Comparison of ENCODE assay signal across 8 mouse cellular contexts in genomic region chr11:115475758-115476237, GRCm38 (mm10). TPM values are rescaled to one million over a fixed set of nuclear protein-coding genes. Genes with fewer than 3 reads are reported as not detected.
A peak's percentile ranks its signal among the peaks of the same experiment; 100 is the strongest.
DNase-seq lines count a peak whose midpoint lies in the region; ATAC-seq lines count a peak whose summit lies in the region.

No protein-coding gene starts in this region.

- peak; percentile 28; the same call in 1 of the 2 replicates for ATAC-seq in heart, embryonic 16.5 days (replicated peaks; ENCODE audit: extremely low read depth, insufficient read depth, low FRiP score)
- ATAC-seq in hindbrain, embryonic 12.5 days (ENCODE audit: low FRiP score), result no peak

- H3K9me3 ChIP-seq in heart, embryonic 16.5 days (replicated peaks; ENCODE audit: control insufficient read depth, low read length), result no peaks in the 10 kb centered on the region
- no peaks in the 10 kb centered on the region for H3K9me3 ChIP-seq in hindbrain, embryonic 12.5 days (replicated peaks)
- H3K9me3 ChIP-seq in midbrain, embryonic 10.5 days (replicated peaks), result no peaks in the 10 kb centered on the region

- H3K36me3 ChIP-seq in heart, embryonic 16.5 days (ENCODE audit: control insufficient read depth, insufficient read depth), result no peaks in the 10 kb centered on the region
- no peaks in the 10 kb centered on the region for H3K36me3 ChIP-seq in hindbrain, embryonic 12.5 days
- H3K36me3 ChIP-seq in midbrain, embryonic 10.5 days, result peaks cover 3% of the 10 kb centered on the region; the same call in 1 of the 2 replicates

- peak overlapping the region; percentile 5; the same call in 1 of the 2 replicates for H3K27ac ChIP-seq in heart, embryonic 16.5 days (ENCODE audit: low read length)
- no peak overlapping the region for H3K27ac ChIP-seq in hindbrain, embryonic 12.5 days
- peak overlapping the region; percentile 87 for H3K27ac ChIP-seq in midbrain, embryonic 10.5 days (replicated peaks)

- peaks cover 13% of the 10 kb centered on the region for H3K4me1 ChIP-seq in heart, embryonic 16.5 days (ENCODE audit: control insufficient read depth, insufficient read depth, low read length)
- peaks cover 29% of the 10 kb centered on the region for H3K4me1 ChIP-seq in hindbrain, embryonic 12.5 days
- H3K4me1 ChIP-seq in midbrain, embryonic 10.5 days, result peaks cover 40% of the 10 kb centered on the region

- peak overlapping the region; percentile 78 for H3K4me3 ChIP-seq in heart, embryonic 16.5 days (ENCODE audit: low read length)
- peak overlapping the region; percentile 73 for H3K4me3 ChIP-seq in hindbrain, embryonic 12.5 days
- H3K4me3 ChIP-seq in midbrain, embryonic 10.5 days, result peak overlapping the region; percentile 90

- H3K27me3 ChIP-seq in heart, embryonic 16.5 days (ENCODE audit: control insufficient read depth, insufficient read depth, low read length), result no peaks in the 10 kb centered on the region
- H3K27me3 ChIP-seq in hindbrain, embryonic 12.5 days, result no peaks in the 10 kb centered on the region
- H3K27me3 ChIP-seq in midbrain, embryonic 10.5 days (ENCODE audit: low read depth, poor library complexity, severe bottlenecking), result no peaks in the 10 kb centered on the region

- 4% methylated on average over 28 of the region's 28 CpGs for WGBS in heart, embryonic 16.5 days
- 4% methylated on average over 28 of the region's 28 CpGs for WGBS in hindbrain, embryonic 12.5 days
- WGBS in midbrain, embryonic 10.5 days, result 4% methylated on average over 28 of the region's 28 CpGs

- DNase-seq in heart, adult 18-20 months, result no peak
- DNase-seq in MEL-GATA-1-ER (ENCODE audit: extremely low read depth, low read depth), result peak; percentile 19
- no peak for DNase-seq in midbrain, embryonic 10.5 days (ENCODE audit: low spot score)
- DNase-seq in embryo, embryonic 10 days (ENCODE audit: low spot score), result no peak
- DNase-seq in retina, embryonic 14.5 days (ENCODE audit: low spot score), result no peak
- DNase-seq in embryo, embryonic 10.5 days (ENCODE audit: low spot score), result no peak

- H3K4me2 ChIP-seq in heart, embryonic 16.5 days (ENCODE audit: low read depth, low read length), result peak overlapping the region; percentile 73
- H3K4me2 ChIP-seq in hindbrain, embryonic 12.5 days (replicated peaks), result peak overlapping the region; percentile 93

- H3K9ac ChIP-seq in heart, embryonic 16.5 days (ENCODE audit: low read length), result peak overlapping the region; percentile 73
- H3K9ac ChIP-seq in hindbrain, embryonic 12.5 days, result peak overlapping the region; percentile 71

RNA-seq across cellular contexts. Expression of gene Armc7, which starts 0.3 kb away (rescaled TPM):
- polyA plus RNA-seq in heart, embryonic 16.5 days (2015; fragmentation: Nextera tagmentation; extraction: Ambion mirVana), result 5.4 and 6.2 TPM in 2 replicates
- total RNA-seq in heart, adult 18-20 months (2021), result 1 to 10 TPM; 1.8 to 1.9 TPM
- 10.2 and 15.2 TPM in 2 replicates for polyA plus RNA-seq in hindbrain, embryonic 12.5 days (2016; fragmentation: Nextera tagmentation; extraction: Ambion mirVana)
- 6.6 and 9.4 TPM in 2 replicates for polyA plus RNA-seq in midbrain, embryonic 10.5 days (2016; fragmentation: Nextera tagmentation; extraction: Ambion mirVana)

RNA-seq across cellular contexts. Expression of gene Slc16a5, which starts 13.5 kb away (rescaled TPM):
- polyA plus RNA-seq in heart, embryonic 16.5 days (2015; fragmentation: Nextera tagmentation; extraction: Ambion mirVana), result 4.1 and 12.9 TPM in 2 replicates
- under 1 TPM in 1 of 2 experiments, not detected in 1; 0.36 TPM for total RNA-seq in heart, adult 18-20 months (2021)
- not detected in 2 replicates for polyA plus RNA-seq in hindbrain, embryonic 12.5 days (2016; fragmentation: Nextera tagmentation; extraction: Ambion mirVana)
- polyA plus RNA-seq in midbrain, embryonic 10.5 days (2016; fragmentation: Nextera tagmentation; extraction: Ambion mirVana), result 0.11 and 0.17 TPM in 2 replicates

RNA-seq across cellular contexts. Expression of gene Nt5c, which starts 15.9 kb away (rescaled TPM):
- polyA plus RNA-seq in heart, embryonic 16.5 days (2015; fragmentation: Nextera tagmentation; extraction: Ambion mirVana), result 60.1 and 64.9 TPM in 2 replicates
- 10 to 100 TPM; 11.5 to 16.6 TPM for total RNA-seq in heart, adult 18-20 months (2021)
- 81.5 and 86.5 TPM in 2 replicates for polyA plus RNA-seq in hindbrain, embryonic 12.5 days (2016; fragmentation: Nextera tagmentation; extraction: Ambion mirVana)
- polyA plus RNA-seq in midbrain, embryonic 10.5 days (2016; fragmentation: Nextera tagmentation; extraction: Ambion mirVana), result 87.7 and 89.7 TPM in 2 replicates

RNA-seq across cellular contexts. Expression of gene Trim80, which starts 35.5 kb away (rescaled TPM):
- 0.12 and 0.14 TPM in 2 replicates for polyA plus RNA-seq in heart, embryonic 16.5 days (2015; fragmentation: Nextera tagmentation; extraction: Ambion mirVana)
- not detected for total RNA-seq in heart, adult 18-20 months (2021)
- 0.20 TPM in 1 of 2 replicates, not detected in the other for polyA plus RNA-seq in hindbrain, embryonic 12.5 days (2016; fragmentation: Nextera tagmentation; extraction: Ambion mirVana)
- 0.14 and 0.15 TPM in 2 replicates for polyA plus RNA-seq in midbrain, embryonic 10.5 days (2016; fragmentation: Nextera tagmentation; extraction: Ambion mirVana)

RNA-seq across cellular contexts. Expression of gene Jpt1, which starts 38.4 kb away (rescaled TPM):
- polyA plus RNA-seq in heart, embryonic 16.5 days (2015; fragmentation: Nextera tagmentation; extraction: Ambion mirVana), result 523 and 525 TPM in 2 replicates
- total RNA-seq in heart, adult 18-20 months (2021), result 100 to 1,000 TPM; 114 to 148 TPM
- polyA plus RNA-seq in hindbrain, embryonic 12.5 days (2016; fragmentation: Nextera tagmentation; extraction: Ambion mirVana), result 953 and 959 TPM in 2 replicates
- 780 and 877 TPM in 2 replicates for polyA plus RNA-seq in midbrain, embryonic 10.5 days (2016; fragmentation: Nextera tagmentation; extraction: Ambion mirVana)
